Mouse (Mus musculus) gastrocnemius, postnatal 10 days (tissue): ENCODE data around the gene Dmac2. TPM values are rescaled to one million over a fixed set of nuclear protein-coding genes. Genes with fewer than 3 reads are reported as not detected.
A peak's percentile ranks its signal among the peaks of the same experiment; 100 is the strongest.
"Not testable (repeated sequence)": the region's sequence is repeated elsewhere in the genome, so short reads cannot be mapped to it uniquely, and the experiment has no call there.

ENCODE experiments used
- DNase-seq: peaks from one replicate; pipeline ENCODE4 v3.0.0; 2021; ENCODE audit warnings: mixed read lengths
- long read RNA-seq, 2 experiments: library from polyadenylated mRNA; stranded (forward); transcript quantifications; one replicate each; pipeline ENCODE4 v2.0.0; 2021
- total RNA-seq, 2 experiments: library from RNA; stranded (reverse); gene quantifications; 2 replicates each; pipeline ENCODE4 v1.2.3; 2021

Dmac2 gene
- total RNA-seq, result 10 to 100 TPM; 24.8 to 24.9 TPM
- long read RNA-seq, experiment 1, transcript Dmac2-201 (6 exons, 1,465 nt), result major isoform, 18 of 27 reads
- long read RNA-seq, experiment 1, partial matches to known transcripts, result 3 of 27 reads
- long read RNA-seq, experiment 1, other reads (novel, unspliced or antisense), result 4 of 27 reads
- long read RNA-seq, experiment 2, transcript Dmac2-201 (6 exons, 1,465 nt), result major isoform, 10 of 21 reads
- long read RNA-seq, experiment 2, partial matches to known transcripts, result 5 of 21 reads
- long read RNA-seq, experiment 2, other reads (novel, unspliced or antisense), result 6 of 21 reads

DNA sequence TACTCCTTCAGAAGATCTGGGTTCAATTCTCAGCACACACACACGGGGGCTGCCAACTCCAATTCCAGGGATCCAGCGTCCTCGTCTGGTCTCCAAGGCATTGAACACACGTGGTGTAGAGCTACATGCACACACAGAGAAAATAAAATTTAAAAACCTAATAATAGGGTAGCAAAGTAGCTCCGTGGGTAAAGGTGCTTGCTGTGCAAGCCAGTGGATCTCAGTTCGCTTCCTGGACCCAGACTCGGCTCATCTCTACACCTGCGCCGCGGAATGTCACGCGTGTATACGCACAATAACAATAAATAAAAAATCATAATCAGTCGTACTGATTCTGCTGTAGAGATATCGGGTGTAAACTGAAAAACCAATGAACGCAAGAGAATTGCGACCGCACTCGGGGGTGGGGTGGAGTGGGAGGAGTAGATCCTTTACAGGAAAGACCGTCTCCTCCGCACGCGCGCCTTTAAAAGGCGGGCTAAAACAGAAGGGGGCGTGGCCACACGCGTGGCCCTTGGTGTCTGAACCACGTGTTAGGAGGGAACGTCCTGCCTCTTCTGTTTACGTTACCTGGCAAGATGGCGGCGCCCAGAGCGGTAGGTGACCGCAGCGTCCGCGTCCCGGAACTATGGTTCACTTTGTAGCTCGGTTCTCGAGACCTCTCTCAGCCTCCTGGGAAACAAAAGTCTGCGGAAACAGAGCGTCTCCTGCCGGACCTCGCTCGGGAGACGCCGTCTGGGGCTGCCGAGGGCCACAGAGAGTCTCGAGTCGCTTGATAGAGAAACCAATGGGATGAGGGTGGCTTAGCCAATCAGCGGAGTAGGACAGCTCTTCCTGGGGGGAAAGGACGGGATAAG, at the start of gene Dmac2:
Gene Dmac2, plus strand, starts transcription at position 550 of the 857 bp plus-strand sequence.
- DNase-seq, result peak; percentile 87

DNA sequence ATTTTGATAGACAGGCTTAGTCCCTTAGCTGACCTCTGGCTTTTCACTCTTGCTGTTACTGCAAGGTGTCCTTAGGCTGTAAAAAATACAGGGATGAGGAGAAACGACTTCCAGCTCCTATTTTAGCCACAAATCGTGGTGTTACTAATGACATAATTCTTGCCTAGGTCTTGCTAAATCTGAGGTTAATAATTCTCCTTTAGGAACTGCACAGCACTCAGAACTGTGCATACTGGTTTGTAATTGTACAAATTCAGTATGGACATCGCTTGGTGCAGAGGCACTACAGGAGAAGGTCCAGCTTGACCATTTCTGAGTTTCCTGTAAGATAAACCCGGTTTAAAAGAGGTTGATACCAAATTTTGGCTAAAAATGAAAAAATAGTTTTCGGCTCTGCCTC, 45.4 kb upstream of the Dmac2 start:
- not testable (repeated sequence) for DNase-seq

DNA sequence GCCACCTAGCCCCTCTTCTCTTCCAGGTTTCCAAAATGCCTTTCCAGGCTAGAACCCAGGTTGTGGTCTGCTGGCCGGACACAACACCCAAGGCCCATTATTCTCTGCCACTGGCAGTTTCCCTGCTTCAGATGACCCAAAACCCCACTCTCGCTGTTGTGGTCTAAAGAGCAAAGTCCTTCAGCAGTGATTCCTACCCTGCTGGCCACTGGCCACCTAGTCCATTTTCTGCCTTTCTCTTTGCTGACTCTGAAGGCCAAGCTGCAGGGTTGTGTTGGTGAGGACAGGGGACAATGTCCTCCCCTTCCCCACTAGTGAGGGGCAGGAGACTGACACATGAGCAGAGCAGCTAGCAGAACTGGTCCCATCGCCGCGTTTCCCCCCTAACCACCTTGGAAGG, 44.1 kb upstream of the Dmac2 start:
- no peak for DNase-seq

DNA sequence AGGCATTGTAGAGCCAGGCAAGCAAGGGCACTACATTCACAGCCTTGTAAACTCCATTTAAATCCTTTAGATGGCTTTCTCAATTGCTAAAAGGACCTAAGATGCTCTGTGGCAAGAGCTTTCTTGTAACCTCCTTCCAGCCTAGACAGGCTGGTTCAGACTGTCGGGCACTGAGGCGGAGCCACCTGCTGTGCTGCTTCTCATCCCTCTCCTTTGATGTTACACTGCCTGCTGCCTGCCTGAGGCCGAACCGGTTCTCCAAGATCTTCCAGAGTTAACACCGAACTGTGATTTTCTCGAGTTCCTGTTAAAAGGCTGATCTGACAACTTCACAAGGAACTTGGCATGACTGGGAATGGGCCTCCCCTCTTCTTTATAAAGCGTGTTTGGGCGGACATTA, 43.3 kb upstream of the Dmac2 start:
- DNase-seq, result no peak

DNA sequence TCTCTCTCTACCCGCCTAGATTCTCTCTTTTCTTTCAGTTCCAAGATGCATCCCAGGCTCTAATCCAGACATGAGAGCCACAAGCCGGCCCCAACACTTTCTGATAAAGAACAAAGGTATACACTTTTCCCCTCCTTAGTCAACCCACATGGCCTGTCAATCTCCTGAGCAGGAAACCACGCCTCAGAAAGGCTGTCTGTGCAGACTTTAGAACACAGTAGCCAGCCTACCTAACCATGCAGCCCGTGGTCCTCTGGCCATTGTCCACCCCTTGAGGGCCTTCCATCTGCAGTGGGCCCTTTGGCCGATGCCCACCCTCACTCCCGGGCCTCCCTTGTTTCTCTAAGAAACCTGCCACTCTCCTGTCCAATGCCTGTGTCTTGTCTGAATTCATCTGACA, 42.9 kb upstream of the Dmac2 start:
- not testable (repeated sequence) for DNase-seq

DNA sequence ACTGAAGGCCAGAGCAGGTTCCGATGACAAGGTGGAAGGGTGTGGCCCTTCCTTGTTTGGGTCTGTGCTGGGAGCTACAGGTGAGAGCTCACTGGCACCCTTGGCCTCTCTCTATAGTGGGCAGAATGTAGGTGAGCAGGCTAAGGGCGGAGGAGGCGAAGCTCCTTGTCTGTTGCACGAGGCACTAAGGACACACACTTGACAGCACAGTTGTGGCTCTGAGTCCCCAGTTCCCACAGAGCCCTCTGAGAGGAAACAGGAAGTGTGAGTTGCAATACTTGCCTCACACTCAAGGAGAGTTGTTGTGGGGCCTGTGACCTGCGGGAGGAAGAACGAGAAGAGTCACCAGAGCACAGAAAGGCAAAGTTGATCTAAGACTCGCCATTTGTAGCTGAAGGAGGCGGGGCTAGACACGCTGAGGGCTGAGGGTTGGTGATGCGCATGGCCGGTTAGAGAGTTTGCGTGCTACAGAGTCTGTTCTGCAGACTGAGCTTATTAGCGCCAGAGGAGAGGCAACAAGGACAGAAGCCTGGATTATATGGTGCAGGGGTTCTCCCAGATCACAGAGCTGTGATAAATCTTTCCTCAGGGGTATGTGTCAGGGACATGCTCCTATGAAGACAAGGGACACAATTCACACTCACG, 42.3 kb upstream of the Dmac2 start:
- not testable (repeated sequence) for DNase-seq

DNA sequence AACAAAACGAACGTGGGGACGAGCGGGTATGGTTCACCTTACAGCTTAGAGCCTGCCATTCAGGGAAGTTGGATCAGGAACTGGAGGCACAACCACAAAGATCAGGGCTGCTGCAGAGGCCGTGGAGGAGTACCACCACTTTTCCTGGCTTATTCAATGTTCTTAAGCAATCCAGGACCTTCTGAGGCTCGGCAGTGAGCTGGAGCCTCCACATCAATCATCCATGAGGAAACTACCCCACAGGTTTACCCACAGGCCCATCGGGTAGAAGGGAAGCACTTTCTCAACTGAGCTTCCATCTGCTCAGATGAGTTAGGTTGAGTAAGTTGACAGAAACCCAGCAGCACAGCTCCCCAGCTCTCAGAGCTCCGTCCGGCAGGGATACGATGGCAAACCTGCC, 39.8 kb upstream of the Dmac2 start:
- no peak for DNase-seq

DNA sequence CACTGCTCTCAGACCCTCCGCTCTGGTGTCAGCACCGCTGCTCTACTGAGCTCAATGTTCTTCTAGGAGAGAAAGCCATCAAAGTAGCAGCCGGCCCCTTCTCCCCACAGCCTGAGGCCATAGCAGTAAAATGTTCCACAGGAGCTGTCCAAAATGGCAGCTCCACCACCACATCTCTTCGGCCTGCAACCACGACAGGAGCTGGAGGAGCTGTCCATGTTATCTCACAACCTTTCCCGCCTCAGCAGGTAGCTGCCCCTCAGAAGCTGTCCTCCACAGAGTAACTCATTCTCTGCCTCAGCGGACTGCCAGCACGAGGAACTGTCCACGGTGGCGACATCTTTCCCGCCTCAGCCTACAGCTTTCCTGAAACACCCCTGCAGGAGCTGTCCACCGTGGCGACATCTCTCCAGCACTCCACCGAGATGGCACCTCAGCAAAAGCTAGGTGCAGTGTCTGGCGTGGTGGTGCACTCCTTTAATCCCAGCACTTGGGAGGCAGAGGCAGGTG, 36.9 kb upstream of the Dmac2 start:
- no peak for DNase-seq

DNA sequence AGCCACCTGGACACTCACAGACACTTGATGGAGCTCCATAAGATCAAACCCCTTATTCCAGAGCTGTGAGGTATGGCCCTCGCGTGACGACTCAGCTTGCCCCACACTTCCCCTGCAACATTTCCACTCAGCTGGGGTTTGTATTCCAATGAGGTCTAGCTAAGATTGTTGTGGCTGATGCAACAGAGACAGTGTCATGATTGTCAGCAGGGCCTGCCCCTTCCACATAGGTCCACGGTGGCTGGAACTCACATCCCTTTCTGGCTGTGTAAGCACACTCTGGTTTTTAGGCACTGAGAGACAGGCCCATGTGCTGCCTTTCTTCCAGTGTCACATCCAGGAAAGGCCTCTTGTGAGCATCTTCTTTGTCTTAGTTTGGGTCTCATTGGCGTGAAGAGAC, 34.6 kb upstream of the Dmac2 start:
- no peak for DNase-seq

DNA sequence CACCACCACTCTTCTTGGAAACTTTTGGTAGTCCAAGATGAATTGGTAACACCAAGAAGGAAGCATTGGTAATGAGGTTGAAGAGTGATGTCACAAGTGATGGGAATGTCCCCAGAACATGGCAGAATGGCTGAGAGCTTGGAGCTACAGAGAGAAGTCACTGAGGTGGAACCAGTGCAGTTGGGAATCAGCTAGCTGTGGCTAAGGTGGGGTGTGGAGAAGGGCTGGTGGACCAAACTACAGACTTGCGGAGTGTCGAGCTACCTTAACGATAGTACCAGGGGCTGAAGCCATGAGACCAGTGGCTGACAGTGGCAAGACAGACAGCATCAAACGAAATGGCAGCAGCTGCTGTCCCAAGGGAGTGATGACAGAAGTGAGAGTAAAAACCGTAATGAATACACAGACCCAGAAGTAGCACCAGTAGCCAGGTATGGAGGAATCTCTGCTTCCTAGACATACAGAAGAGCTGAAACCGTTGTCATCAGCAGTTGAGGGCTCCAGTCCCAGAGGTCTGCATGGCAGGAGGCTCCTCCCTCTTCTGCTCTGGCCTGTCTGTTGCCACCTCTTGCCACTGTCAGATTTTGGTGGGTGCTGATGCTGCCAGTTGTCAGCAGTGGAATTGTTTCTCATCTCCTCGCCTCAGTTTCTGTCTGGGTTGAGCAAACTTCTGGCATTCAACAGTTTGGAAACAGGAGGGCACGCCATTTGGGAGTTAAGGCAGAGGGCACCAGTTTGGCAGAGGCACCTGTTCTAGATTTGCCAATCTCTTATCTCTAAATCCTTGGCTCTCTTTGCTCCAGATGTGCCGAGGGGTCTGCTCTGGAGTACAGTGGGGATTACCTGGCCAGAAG, 33.6 kb upstream of the Dmac2 start:
- DNase-seq, result no peak

DNA sequence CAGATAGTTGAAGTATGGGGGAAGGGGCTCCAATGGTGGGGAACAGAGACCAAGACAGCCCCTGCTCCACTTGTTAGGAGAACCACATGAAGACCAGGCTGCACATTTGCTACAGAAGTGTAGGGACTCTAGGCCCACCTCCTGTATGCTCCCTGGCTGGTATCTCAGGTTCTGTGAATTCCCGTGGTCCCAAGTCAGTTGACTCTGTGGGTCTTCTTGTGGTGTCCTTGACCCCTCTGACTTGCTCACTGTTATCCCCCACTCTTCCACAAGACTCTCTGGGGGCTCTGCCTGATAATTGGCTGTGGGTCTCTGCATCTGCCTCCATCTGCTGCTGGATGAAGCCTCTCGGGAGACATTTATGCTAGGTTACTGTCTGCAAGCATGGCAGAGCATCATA, 28.0 kb upstream of the Dmac2 start:
- DNase-seq, result no peak

DNA sequence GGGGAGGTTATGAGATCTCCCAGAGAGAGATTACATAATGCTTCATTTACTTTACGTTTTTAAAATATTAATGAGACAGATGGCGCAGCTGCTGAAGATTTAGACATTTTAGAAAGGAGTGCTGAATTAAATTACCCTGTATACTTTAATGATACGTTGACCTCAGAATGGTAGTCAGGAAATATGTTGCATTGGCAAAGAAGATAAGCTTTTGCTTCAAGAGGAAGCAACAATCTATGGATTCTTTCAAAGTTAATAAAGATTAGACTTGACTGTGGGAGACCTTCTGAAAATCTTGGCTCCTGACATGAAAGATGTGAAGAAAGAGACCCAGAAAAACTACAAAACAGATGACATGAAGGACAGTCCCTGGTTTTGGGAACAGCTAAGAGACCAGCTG, 25.4 kb upstream of the Dmac2 start:
- DNase-seq, result no peak

DNA sequence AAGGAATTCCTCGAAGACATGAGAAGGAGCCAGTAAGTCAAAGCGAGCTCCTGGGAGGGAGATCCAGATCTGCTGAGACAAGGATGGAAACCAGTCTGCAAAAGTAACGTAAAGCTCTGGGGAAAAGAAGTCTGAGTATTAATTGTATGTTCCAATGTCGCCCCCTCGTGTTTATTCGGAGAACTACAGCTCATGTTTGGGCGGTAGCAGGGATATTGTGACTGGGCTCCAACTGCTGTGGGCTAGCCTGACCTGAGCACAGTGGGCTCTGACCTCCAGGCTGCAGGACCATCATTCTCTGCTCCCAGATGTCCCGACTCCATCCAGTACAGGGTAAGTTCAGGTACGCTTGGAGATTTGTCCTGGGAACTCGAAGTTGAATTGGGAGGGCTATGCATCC, 19.6 kb upstream of the Dmac2 start:
- peak; percentile 71 for DNase-seq

DNA sequence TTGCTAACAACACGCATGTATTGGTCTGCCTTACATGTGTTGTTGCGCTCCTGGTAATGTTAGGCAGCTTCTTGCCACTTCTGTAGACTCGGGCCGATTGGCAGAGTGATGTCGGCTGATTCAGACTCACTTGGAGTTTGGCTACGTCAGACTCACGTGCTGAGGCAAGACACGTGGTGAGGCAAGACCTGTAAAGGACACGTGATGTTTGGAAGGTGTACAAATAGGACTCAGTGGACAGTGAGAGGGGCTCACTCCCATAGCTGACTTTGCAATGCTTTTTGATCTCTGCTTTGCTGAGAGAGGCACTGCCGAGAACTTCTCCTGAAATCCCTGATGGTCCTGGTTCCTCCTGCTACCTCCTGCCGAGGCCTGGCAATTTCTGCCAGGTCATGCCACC, 18.5 kb upstream of the Dmac2 start:
- DNase-seq, result no peak

DNA sequence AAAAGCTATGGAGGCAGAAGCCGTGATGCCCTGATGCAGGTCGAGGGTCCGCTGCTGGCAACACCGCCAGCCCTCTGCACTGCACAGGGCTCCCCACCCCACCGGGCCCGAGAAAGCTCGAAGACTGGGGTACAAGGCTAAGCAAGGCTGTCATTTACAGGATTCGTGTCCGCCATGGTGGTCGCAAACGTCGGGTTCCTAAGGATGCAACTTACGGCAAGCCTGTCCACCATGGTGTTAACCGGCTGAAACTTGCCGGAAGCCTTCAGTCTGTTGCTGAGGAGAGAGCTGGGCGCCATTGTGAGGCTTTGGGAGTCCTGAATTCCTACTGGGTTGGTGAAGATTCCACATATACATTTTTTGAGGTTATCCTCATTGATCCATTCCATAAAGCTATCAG, 17.9 kb upstream of the Dmac2 start:
- no peak for DNase-seq

DNA sequence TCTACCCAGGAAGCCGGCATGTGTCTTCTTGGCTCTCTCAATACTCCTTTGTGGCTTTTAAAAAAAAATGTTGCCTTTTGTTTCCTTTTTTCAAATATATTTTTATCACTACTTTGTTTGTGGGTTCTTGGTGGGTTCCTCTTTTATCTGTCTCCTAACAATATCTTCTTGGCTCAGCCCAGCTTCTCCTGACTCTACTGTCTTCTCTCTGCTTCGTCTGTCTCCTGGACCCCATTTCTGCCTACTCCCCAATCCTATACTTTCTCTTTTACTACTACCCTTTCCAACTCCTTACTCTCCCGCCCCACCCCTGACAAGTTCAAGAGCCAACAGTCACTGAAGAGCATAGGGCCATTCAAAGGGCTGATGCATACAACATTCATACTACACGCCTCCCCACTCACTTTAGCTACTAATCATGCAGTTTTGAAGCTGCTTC, 12.6 kb upstream of the Dmac2 start:
- no peak for DNase-seq

DNA sequence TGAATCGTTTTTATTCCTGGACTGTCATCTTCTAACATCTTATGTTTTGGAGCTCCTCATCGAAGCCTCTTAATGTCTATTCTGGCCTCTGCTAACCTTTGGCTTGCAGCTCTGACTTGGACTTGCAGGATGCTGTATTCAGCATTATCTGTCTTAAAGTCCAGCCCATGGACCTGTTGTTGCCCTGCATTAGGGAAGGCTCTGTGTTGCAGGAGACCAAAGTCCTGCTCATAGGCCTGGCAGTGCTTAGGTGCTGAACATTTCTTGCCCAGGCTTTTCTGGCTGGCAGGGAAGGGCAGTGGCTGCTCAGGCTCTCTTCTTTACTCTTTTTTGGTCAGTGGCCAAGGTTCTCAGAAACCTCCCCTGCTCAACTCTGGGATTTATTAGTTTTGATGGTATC, 12.0 kb upstream of the Dmac2 start:
- no peak for DNase-seq

DNA sequence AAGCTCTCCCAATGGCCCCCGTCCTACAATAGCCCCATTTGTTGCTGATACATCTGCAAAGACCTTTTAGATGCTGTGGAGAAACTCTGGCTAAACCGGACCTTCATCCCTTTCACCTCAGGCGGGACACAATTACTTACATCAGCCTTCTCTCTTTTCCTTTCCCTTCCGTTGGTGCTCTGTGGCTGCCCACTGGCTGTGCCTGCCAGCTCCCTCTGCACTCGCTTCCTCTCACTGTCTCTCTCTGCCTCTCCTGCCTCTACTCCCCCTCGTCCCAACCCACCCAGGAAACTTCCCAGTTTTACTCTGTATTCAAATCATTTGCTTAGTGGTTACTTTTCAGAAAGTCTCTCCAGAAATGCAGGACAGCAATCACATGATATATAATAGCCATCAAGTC, 9.2 kb upstream of the Dmac2 start:
- DNase-seq, result no peak

DNA sequence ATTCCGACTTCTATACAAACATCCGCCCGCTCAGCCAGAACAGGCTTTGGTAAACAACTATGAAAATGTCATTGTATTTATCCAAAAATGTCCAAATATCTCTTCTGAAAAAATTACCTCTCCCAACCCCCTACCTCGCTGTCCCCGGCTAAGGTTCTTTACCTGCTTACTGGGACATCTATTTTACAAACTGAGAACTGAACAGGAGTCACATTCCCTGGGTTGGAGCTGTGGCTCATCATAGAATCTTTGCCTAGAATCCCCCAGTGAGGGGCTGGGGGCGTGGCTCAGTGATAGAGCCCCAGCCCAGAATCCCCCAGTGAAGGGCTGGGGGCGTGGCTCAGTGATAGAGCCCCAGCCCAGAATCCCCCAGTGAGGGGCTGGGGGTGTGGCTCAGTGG, 7.7 kb upstream of the Dmac2 start:
- DNase-seq, result no peak

DNA sequence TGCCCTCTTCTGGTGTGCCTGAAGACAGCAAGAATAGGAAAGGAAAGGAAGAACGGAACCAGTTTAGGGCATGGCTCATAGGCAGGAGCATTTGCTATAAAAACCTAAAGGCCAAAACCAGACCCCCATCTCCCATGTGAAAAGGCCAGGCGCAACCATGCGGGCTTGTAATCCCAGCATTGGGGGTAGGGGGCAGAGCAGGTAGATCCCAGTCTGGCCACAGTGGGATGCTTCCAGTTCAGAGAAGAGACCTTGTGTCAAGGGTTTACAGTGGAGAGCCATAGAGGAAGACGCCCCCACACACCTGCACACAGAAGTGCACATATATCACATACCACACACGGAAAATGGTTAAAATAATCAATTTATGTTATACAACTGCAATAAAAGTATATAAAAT, 5.1 kb upstream of the Dmac2 start:
- DNase-seq, result no peak

DNA sequence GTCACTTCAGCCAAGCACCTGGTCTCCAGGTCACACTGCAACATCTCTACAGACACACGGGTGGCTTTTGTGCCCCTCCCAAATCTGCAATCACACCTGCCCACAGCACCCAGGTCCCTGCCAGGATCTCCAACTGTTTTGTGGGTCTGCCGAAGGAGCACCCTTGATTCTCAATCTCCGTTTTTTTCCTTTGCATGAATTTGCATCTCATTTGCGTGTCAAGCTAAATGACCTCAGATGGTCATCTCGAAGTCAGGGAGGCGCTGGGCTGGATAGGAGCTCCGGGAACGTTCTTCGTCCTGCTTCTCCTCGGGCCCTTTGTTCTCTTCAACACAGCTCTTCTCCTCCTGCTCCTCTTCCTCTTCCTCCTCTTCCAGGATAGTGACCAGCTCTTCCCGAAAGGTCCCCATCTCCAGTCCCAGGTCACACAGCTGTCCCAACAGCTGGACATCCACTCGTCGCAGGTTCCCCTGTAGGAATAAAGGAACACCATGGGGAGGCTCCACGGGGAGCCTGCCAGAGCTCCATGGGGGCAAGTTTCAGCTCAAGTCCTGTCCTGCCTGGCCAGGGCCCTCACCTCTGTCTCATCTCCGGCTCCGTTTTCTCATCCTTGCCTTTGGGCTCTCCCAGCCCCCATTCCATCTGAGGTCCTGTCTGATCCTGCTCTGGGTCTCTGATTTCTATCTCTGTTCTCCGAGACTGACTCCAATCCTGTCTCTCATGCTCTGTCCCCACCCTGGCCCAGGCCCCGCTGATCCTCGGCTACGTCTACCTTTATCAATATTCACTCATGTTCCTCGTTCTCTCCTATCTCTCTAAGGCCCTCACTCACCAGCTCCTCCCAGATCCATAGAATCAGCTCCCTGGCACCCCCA, 4.1 kb upstream of the Dmac2 start:
- no peak for DNase-seq
